12 mouse cellular contexts compared by ENCODE assay signal in genomic region chr14:54244183-54244582, GRCm38 (mm10). TPM values are rescaled to one million over a fixed set of nuclear protein-coding genes. Genes with fewer than 3 reads are reported as not detected.
DNase-seq lines count a peak whose midpoint lies in the region; ATAC-seq lines count a peak whose summit lies in the region.
"Had no signal": no experiment of that assay in that cellular context is flagged by ENCODE, and none has a peak within 500 bp of the region (broad histone marks: within the 10 kb centered on the region; RNA-seq: fewer than 3 reads in every experiment).

No protein-coding gene starts in this region.

- ATAC-seq in heart, embryonic 13.5 days (ENCODE audit: extremely low read depth, insufficient number of reproducible peaks, low FRiP score, low TSS enrichment) = no peak
- no peak for ATAC-seq in heart, embryonic 11.5 days (replicated peaks; ENCODE audit: insufficient number of reproducible peaks, low FRiP score, low TSS enrichment)
- peak; percentile 53 for ATAC-seq in CD4-positive, CD25-positive, alpha-beta regulatory T cell, adult 4 months
- ATAC-seq in midbrain, embryonic 13.5 days = peak; percentile 76

- 45% methylated on average over 3 of the region's 3 CpGs for WGBS in heart, embryonic 13.5 days
- WGBS in heart, embryonic 11.5 days (ENCODE audit: insufficient replicate concordance) = 68% methylated on average over 3 of the region's 3 CpGs
- 46% methylated on average over 3 of the region's 3 CpGs for WGBS in midbrain, embryonic 13.5 days

- peak overlapping the region; percentile 81 for H3K27ac ChIP-seq in heart, embryonic 13.5 days (replicated peaks)
- no peak overlapping the region for H3K27ac ChIP-seq in heart, embryonic 11.5 days (ENCODE audit: low read depth, low read length)
- peak overlapping the region; percentile 77 for H3K27ac ChIP-seq in midbrain, embryonic 13.5 days
- H3K27ac ChIP-seq: lung, embryonic 15.5 days had no signal

- no peaks in the 10 kb centered on the region for H3K27me3 ChIP-seq in heart, embryonic 13.5 days (replicated peaks)
- H3K27me3 ChIP-seq in heart, embryonic 11.5 days (ENCODE audit: control insufficient read depth, insufficient read depth, low read length) = no peaks in the 10 kb centered on the region
- H3K27me3 ChIP-seq in midbrain, embryonic 13.5 days = no peaks in the 10 kb centered on the region
- H3K27me3 ChIP-seq: lung, embryonic 15.5 days had no signal

- peak; percentile 48 for DNase-seq in embryo, embryonic 11 days
- no peak for DNase-seq in right cerebral cortex, postnatal 25 days
- no peak for DNase-seq in left cerebral cortex, adult 11 months (ENCODE audit: low spot score)
- DNase-seq: cerebellum, adult 11-12 months; gastrocnemius, postnatal 10 days had no signal

- no peak overlapping the region for H3K4me3 ChIP-seq in heart, embryonic 13.5 days
- H3K4me3 ChIP-seq in heart, embryonic 11.5 days (ENCODE audit: low read depth, low read length) = no peak overlapping the region
- no peak overlapping the region for H3K4me3 ChIP-seq in midbrain, embryonic 13.5 days (replicated peaks)
- H3K4me3 ChIP-seq: lung, embryonic 15.5 days; myocyte had no signal

- H3K4me2 ChIP-seq in heart, embryonic 13.5 days = no peak overlapping the region
- no peak overlapping the region for H3K4me2 ChIP-seq in heart, embryonic 11.5 days
- no peak overlapping the region for H3K4me2 ChIP-seq in midbrain, embryonic 13.5 days (replicated peaks)
- H3K4me2 ChIP-seq: lung, embryonic 15.5 days had no signal

- peaks cover 86% of the 10 kb centered on the region for H3K36me3 ChIP-seq in heart, embryonic 13.5 days
- peaks cover 18% of the 10 kb centered on the region for H3K36me3 ChIP-seq in heart, embryonic 11.5 days (ENCODE audit: control insufficient read depth, insufficient read depth, low read length)
- H3K36me3 ChIP-seq in midbrain, embryonic 13.5 days = peaks cover 61% of the 10 kb centered on the region

- H3K4me1 ChIP-seq in heart, embryonic 13.5 days = peaks cover 26% of the 10 kb centered on the region
- peaks cover 5% of the 10 kb centered on the region; the same call in 1 of the 2 replicates for H3K4me1 ChIP-seq in heart, embryonic 11.5 days (ENCODE audit: control insufficient read depth, insufficient read depth, low read length)
- peaks cover 22% of the 10 kb centered on the region for H3K4me1 ChIP-seq in midbrain, embryonic 13.5 days (replicated peaks)

- H3K9ac ChIP-seq in heart, embryonic 13.5 days = no peak overlapping the region
- H3K9ac ChIP-seq in heart, embryonic 11.5 days (ENCODE audit: low read depth, low read length) = no peak overlapping the region
- H3K9ac ChIP-seq in midbrain, embryonic 13.5 days (replicated peaks) = no peak overlapping the region
- H3K9ac ChIP-seq: lung, embryonic 15.5 days had no signal

- no peaks in the 10 kb centered on the region for H3K9me3 ChIP-seq in heart, embryonic 13.5 days
- H3K9me3 ChIP-seq in heart, embryonic 11.5 days (replicated peaks; ENCODE audit: control insufficient read depth, low read length) = no peaks in the 10 kb centered on the region
- no peaks in the 10 kb centered on the region for H3K9me3 ChIP-seq in midbrain, embryonic 13.5 days
- H3K9me3 ChIP-seq: lung, embryonic 15.5 days had no signal

RNA-seq across cellular contexts. Expression of gene Dad1, which starts 9.7 kb away (rescaled TPM):
- polyA plus RNA-seq in heart, embryonic 13.5 days (2015; fragmentation: Nextera tagmentation; extraction: Ambion mirVana) = 391 and 412 TPM in 2 replicates
- polyA plus RNA-seq in heart, embryonic 11.5 days (2014; fragmentation: Nextera tagmentation; extraction: Ambion mirVana) = 369 and 395 TPM in 2 replicates
- 100 to 1,000 TPM; 437 to 457 TPM for polyA plus RNA-seq in CD4-positive, CD25-positive, alpha-beta regulatory T cell, adult 4 months (2017; shearing (Covaris generic))
- polyA plus RNA-seq in midbrain, embryonic 13.5 days (2015; fragmentation: Nextera tagmentation; extraction: Ambion mirVana) = 289 and 300 TPM in 2 replicates

RNA-seq across cellular contexts. Expression of gene Abhd4, which starts 9.8 kb away (rescaled TPM):
- polyA plus RNA-seq in heart, embryonic 13.5 days (2015; fragmentation: Nextera tagmentation; extraction: Ambion mirVana) = 85.8 and 87.0 TPM in 2 replicates
- 97.3 and 99.3 TPM in 2 replicates for polyA plus RNA-seq in heart, embryonic 11.5 days (2014; fragmentation: Nextera tagmentation; extraction: Ambion mirVana)
- 10 to 100 TPM; 19.5 to 30.2 TPM for polyA plus RNA-seq in CD4-positive, CD25-positive, alpha-beta regulatory T cell, adult 4 months (2017; shearing (Covaris generic))
- 38.2 and 43.7 TPM in 2 replicates for polyA plus RNA-seq in midbrain, embryonic 13.5 days (2015; fragmentation: Nextera tagmentation; extraction: Ambion mirVana)

RNA-seq across cellular contexts. Expression of gene Olfr49, which starts 40.6 kb away (rescaled TPM):
- polyA plus RNA-seq in heart, embryonic 13.5 days (2015; fragmentation: Nextera tagmentation; extraction: Ambion mirVana) = not detected in 2 replicates
- not detected in 2 replicates for polyA plus RNA-seq in heart, embryonic 11.5 days (2014; fragmentation: Nextera tagmentation; extraction: Ambion mirVana)
- under 1 TPM in 1 of 2 experiments, not detected in 1; 0.11 TPM for polyA plus RNA-seq in CD4-positive, CD25-positive, alpha-beta regulatory T cell, adult 4 months (2017; shearing (Covaris generic))
- not detected in 2 replicates for polyA plus RNA-seq in midbrain, embryonic 13.5 days (2015; fragmentation: Nextera tagmentation; extraction: Ambion mirVana)
- polyA plus RNA-seq: large intestine, adult 2 months; lung, embryonic 15.5 days; myocyte had no signal

Comparison
In these comparisons a context has a peak if more than half of its experiments do, and no peak if none do; other contexts are left out.
1. ATAC-seq: peak in CD4-positive, CD25-positive, alpha-beta regulatory T cell, adult 4 months (single experiment) and midbrain, embryonic 13.5 days (single experiment); none in heart, embryonic 13.5 days (single experiment) and heart, embryonic 11.5 days (single experiment).